Mouse (Mus musculus): Measurements from ENCODE around the gene Adamts12.

The Adamts12 gene

DNA sequence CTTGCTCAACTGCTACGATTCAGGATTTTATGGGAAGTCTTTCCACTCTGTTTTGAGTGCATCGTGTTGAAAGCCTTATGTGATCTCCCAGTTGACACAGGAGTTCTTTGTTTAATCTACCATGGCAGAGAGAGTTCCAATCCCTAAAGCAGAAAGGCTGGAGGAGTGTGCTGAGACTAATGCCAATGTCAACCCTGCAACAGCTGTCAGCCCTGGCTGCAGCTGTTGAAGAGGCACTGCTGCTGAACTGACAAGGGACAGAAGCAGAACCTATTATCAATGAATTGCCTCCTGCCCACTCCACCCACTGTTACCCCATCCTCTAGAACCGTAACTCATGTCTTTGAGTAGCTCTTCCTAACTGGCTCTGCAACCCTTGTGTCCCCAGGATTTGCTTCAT is 101.3 kb downstream of the Adamts12 start:
- no peak for DNase-seq (ENCODE audit: low read depth)

DNA sequence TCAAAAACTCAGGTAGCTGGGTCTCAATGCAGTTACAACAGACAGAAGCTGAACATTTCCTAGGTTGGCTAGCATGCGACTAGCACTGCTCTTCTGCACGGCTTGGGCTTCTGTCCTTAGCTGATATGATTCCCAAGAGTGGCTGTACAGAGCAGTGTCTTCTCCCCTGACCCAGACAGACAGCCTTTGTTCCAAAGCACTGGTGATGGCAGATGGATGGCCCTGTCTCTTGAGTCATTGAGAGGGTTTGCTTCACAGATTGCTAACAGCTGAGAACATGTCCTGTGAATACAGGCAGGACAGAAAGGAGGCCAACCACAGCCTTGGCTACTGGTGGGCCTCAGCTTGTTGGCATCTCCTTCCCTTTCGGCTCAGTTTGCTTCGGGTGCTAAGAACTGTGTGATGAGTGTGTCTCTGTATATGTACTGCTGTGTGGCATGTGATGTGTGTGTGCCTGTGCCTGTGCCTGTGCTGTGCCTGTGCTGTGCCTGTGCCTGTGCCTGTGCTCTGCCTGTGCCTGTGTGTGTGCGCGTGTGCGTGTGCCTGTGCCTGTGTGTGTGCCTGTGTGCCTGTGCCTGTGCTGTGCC is 109.4 kb downstream of the Adamts12 start:
- DNase-seq (ENCODE audit: low read depth), result no peak

GRCm38 (mm10) chr15:11174842-11175241 is 110.3 kb downstream of the Adamts12 start:
- no peak for DNase-seq (ENCODE audit: low read depth)

GRCm38 (mm10) chr15:11177448-11177847 is 112.9 kb downstream of the Adamts12 start:
- no peak for DNase-seq (ENCODE audit: low read depth)

- DNase-seq (ENCODE audit: low read depth), result no peak
Observed at GRCm38 (mm10) chr15:11179751-11180169, 115.2 kb downstream of the Adamts12 start.

DNA sequence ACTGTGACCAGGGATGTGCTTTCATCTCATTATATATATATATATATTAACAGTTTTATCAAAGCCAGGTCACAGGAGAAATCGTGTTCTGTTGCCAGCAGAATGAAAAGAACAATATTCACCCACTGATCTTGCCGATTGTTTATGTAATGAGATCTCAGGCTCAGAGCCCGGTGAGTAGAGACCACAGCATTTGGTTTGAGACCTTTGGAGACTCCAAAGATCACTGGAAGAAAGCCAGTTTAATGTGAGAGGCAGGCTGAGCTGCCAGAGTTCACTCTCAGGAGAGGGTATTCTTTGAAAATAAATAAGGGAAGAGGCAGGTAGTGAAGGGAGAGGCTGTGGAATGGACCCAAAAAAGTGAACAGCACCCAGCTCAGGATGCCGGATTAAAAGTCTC is 122.1 kb downstream of the Adamts12 start:
- DNase-seq (ENCODE audit: low read depth), result no peak

DNA sequence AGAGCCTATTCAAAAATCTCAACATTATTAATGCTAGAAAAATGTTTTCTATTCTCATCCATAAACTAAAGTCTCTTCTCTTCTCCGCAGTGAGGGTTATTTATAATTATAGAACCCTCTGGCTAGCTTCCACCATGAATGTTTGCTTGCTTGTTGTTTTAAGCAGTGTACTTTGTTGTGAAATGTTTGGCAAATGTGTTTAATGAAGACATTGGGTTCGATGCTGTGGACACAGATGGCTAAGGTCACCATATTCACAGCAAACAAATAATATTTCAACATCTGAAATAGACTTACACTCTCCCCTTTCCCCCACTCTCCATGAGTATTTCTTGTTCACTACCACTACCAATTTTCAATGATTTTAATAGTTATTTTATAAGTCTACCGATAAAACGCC is 125.9 kb downstream of the Adamts12 start:
- DNase-seq (ENCODE audit: low read depth), result no peak

GRCm38 (mm10) chr15:11192762-11193161 is 128.2 kb downstream of the Adamts12 start:
- no peak for DNase-seq (ENCODE audit: low read depth)

GRCm38 (mm10) chr15:11197051-11197450 is 132.5 kb downstream of the Adamts12 start:
- DNase-seq (ENCODE audit: low read depth), result no peak

GRCm38 (mm10) chr15:11198246-11198795 is 133.7 kb downstream of the Adamts12 start:
- DNase-seq (ENCODE audit: low read depth), result no peak

- no peak for DNase-seq (ENCODE audit: low read depth)
Observed at GRCm38 (mm10) chr15:11203084-11203483, 138.5 kb downstream of the Adamts12 start.

GRCm38 (mm10) chr15:11204934-11205333 is 140.3 kb downstream of the Adamts12 start:
- DNase-seq (ENCODE audit: low read depth), result no peak

GRCm38 (mm10) chr15:11210976-11211375 is 146.4 kb downstream of the Adamts12 start:
- DNase-seq (ENCODE audit: low read depth), result no peak

- DNase-seq (ENCODE audit: low read depth), result no peak
Observed at GRCm38 (mm10) chr15:11233906-11234632, 169.5 kb downstream of the Adamts12 start.

DNA sequence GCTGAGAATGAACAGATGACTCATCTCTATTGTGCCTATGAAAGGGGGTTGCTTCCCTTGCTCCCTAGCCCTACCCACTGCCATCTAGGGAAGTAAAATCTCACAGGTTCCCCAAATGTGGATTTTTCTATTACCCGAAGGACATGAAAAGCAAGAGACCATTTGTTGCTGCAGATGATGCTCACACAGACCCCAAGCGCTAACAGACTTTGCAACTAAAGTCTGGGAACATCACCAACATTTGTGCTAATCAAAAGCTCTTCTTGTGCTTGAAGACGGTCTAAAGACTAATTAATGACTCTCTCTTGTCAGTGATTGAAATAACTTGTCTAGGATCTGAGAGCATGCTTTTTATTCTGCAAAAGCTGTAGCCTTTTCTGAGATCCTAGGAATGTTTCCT is 175.8 kb downstream of the Adamts12 start:
- no peak for DNase-seq (ENCODE audit: low read depth)

- no peak for DNase-seq (ENCODE audit: low read depth)
Observed at GRCm38 (mm10) chr15:11241288-11241687, 176.7 kb downstream of the Adamts12 start.

DNA sequence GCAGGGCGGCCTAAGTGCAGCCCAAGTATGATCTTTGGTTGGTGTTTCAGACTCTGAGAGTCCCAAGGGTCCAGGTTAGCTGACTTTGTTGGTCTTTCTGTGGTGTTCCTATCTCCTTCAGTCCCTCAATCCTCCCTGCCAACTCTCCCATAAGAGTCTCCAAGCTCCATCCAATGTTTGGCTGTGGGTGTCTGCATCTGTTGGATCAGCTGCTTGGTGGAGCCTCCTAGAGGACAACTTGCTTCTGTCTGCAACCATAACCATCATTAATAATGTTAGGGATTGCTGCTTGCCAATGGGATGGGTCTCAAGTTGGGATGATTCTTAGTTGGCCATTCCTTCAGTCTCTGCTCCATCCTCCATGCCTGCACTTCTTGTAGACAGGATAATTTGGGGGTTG is 181.8 kb downstream of the Adamts12 start:
- no peak for DNase-seq (ENCODE audit: low read depth)

GRCm38 (mm10) chr15:11279273-11280080 is 214.9 kb downstream of the Adamts12 start:
- no peak for DNase-seq (ENCODE audit: low read depth)

DNA sequence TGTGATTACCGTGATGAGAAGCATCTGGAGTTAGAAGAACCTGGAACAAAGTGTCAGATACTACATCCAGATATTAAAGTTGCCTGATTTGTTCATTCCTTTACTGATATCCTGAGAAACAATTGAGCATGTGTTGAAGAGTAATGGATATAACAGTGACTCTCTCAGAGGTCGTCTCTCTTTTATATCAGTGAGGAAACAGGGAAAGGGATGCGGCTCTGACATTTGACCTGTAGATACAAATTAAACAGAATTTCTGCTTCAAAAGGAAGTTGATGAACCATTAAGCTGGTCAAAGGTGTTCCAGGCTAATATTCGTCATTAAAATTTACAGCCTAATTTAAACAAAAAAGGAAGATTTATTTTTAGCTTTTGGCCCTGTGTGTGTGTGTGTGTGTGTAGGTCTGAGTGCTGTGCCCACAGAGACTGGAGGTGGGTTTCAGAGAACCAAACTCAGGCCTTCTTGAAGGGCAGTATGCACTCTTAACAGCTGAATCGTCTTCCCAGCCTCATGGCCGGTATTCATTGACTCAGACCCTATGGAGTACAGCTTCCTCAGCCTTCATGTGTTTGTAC is 216.2 kb downstream of the Adamts12 start:
- DNase-seq (ENCODE audit: low read depth), result no peak

GRCm38 (mm10) chr15:11283171-11283570 is 218.6 kb downstream of the Adamts12 start:
- DNase-seq (ENCODE audit: low read depth), result no peak

GRCm38 (mm10) chr15:11287780-11288179 is 223.2 kb downstream of the Adamts12 start:
- DNase-seq (ENCODE audit: low read depth), result no peak

DNA sequence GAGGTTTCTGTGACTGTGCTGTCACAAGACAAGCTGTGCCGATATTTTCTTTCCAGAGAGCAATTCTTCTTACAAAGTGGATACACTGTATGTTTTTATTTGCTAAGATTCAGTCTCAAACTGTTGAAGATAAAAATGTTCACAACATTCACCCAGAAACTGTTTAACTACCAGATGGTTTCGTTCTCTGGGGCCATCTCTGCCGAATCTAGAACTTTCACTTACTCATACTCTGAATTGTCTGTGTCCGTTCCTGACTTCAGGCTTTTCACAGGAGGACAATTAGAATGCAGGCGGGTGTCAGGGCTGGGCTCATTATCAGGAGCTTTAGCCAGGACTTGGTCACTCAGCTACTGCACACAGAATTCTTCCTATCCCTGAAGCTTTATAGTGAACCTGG is 227.7 kb downstream of the Adamts12 start:
- DNase-seq (ENCODE audit: low read depth), result no peak

All from c-Kit-positive CD71-negative TER-119-negative erythroid progenitor cells, embryonic 14.5 days (primary cell).